Mouse (Mus musculus) olfactory bulb, adult 2 months (tissue): Measurements from ENCODE around the gene E330009J07Rik.

Experiments used
- CTCF ChIP-seq: fragments of 200-500 bp; IDR thresholded peaks from 2 replicates; pipeline ENCODE4 v1.5.1; 2012; ENCODE audit warnings: low read depth, mild to moderate bottlenecking, low read length, moderate library complexity; ENCODE audit not compliant: insufficient read depth
- POLR2A ChIP-seq: fragments of 200-500 bp; IDR thresholded peaks from 2 replicates; pipeline ENCODE4 v1.6.1; 2012; ENCODE audit warnings: mild to moderate bottlenecking, low read depth, low read length, moderate library complexity; ENCODE audit not compliant: insufficient read depth

DNA sequence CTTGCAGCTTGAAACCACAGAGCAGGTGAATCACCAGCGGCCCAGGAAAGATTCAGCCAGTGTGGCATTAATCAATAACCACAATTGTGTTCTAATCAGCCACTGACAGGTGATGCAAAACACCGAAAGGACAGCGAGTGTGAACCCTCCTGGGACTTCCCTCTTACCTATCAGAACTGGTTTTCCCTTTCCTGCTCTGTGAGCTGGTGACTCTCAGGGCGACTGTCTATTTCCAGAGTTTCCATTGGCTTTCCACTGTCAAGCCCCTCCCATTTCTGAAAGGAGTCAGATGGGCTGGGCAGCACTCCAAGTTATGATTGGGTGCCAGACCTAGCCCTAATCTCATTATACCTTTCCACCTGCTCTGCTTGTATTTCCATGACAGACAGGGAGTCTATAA, 4.6 kb downstream of the E330009J07Rik start:
- TF ChIP-seq CTCF: no peak
- TF ChIP-seq POLR2A: no peak
